Mouse (Mus musculus) right cerebral cortex, postnatal 10 days (tissue): Measurements from ENCODE around the gene Slc5a1.

Experiments used
- DNase-seq, 2 experiments: peaks; one replicate each; pipeline ENCODE4 v3.0.0; 2021; ENCODE audit warnings: low spot score in 2 of 2

Gene Slc5a1

GRCm38 (mm10) chr5:33104025-33104481 lies at the start of gene Slc5a1:
Gene Slc5a1, plus strand, starts transcription at chr5:33104219.
- DNase-seq: no peak

DNA sequence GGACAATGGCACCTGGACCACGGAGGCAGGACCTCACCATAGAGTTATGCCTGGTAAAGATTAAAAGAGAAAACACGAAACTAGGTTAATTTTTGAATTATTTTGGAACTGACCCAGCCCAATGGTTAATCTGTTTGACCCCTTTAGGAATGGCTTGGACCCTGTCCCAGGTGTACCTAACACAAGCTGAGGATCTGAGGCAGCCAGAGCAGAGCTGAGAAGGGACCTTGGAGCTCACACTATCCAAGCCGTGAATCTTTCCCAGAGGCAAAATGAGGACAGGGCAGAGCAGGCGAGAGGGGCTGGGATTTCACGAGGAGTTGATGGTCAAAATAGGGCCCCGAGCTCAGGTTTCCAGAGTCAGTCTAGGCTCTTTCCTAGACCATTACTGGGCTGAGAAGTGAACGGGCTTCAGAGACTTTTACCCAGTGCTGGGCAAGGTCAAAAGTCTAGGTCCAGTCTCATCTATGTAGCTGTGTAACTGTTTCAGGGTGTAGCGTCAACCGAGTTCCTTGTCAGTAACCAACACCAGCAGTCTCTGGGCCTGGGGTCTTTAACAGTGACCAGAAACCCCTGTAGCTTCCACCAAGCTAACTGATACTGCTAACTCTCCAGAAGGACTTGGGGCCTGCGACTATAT lies 47.8 kb upstream of the Slc5a1 start:
- no peak for DNase-seq

GRCm38 (mm10) chr5:33070071-33070470 lies 33.9 kb upstream of the Slc5a1 start:
- no peak for DNase-seq

GRCm38 (mm10) chr5:33076490-33077191 lies 27.4 kb upstream of the Slc5a1 start:
- DNase-seq: no peak

DNA sequence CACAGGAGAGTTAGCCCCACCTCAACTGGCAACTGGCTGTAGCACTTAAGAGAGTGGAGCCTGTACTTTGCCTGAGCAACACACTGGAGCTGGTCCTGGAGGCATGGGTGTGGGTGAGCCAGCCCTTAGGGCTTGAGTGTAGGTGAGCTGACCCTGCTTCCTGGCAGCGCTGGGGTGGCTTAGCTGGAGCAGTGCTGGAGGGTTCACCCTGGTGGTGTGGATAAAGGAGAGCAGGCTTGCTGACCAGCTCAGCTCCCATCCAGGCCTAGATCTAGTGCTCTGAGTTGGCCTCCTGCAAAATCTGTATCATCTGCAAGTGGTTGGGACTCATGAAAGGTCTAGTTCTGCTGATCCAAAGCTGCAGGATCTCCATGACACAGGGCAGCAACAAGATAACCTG lies 21.1 kb upstream of the Slc5a1 start:
- no peak for DNase-seq

GRCm38 (mm10) chr5:33084599-33084998 lies 19.4 kb upstream of the Slc5a1 start:
- no peak for DNase-seq

GRCm38 (mm10) chr5:33091342-33091741 lies 12.7 kb upstream of the Slc5a1 start:
- DNase-seq: no peak

- DNase-seq: no peak
Measured at GRCm38 (mm10) chr5:33095315-33095714, 8.7 kb upstream of the Slc5a1 start.

- DNase-seq: no peak
Measured at GRCm38 (mm10) chr5:33102369-33103055, 1.5 kb upstream of the Slc5a1 start.

DNA sequence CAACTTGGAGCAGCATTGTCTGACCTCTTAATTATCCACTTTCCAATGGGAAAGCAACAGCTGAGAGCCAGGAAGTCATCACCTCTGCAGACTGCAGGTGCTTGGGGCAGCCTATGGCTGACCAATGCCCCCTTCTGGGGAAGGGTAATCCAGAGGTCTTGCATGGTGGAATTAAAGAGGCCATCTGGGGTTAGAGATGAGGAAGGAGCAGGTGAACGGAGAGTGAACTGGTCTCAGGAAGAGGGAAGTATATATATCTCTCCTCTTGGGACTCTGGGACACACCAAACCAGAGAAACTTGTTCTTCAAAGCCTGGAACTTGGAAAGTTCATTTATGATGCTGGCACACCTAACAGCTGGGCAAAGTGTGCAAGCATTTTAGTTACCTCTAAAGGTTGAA lies 857 bp downstream of the Slc5a1 start:
- no peak for DNase-seq

DNA sequence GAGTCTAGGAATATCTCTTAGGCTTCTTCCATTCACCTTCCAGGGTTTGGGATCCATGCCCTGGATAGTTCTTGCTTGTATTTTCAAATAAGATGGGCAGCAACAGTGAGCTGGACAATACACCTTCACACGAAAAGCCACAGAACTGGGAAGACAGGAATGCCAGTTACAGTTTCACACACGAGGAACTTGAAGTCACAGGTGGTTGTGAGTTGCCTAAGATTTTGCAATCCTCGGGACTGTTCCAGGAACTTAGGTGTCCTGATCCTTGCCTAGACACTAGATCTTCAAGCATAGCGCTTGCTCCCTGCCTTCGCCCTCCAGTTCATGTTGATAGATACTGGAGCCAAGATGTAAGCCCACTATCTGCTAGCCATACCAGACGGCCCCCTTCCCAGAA lies 1.6 kb downstream of the Slc5a1 start:
- no peak for DNase-seq

DNA sequence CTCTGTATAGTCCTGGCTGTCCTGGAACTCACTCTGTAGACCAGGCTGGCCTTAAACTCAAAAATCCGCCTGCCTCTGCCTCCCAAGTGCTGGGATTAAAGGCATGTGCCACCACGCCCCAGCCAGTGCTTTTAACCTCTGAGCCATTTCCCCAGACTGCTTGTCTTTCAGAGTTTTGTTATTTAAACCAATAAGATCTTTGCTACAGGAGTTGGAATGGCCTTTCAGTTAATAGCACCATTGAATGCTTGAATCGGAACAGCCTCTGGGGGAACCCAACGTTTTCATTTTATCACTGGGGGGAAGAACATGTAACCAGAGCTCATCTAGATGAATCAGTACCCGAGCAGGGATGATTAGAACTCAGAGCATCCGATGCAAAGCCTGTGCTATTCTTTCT lies 3.0 kb downstream of the Slc5a1 start:
- no peak for DNase-seq

DNA sequence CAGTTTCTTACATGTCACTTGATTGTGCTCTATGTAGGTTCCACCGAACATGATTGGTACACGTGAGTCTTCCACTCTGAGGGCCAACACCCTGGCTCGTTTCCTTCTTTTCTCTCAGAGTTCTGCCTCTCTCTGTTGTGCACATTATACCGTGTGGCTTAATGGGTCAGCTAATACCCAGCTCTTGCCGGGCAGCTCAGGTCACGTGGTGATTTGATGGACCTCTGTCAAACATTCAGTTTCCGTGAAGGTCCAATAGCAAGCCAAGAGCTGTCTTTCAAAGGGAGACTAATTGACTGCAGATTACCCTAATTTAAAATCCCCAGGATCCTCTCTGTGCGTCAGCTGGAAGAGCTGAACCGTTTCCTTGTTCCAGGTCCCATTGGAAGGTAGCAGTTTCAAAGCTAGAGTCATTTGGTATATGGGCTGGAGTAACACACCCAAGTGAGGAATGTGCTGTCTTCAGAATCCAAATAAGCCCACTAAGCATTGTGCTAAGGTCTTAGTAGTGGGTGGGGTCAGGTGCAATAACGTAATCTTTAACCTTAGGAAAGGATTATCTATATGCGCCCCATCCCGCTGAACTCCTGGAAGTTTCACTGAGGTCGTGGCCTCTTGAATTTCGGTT lies 3.9 kb downstream of the Slc5a1 start:
- DNase-seq: no peak

- DNase-seq: no peak
Measured at GRCm38 (mm10) chr5:33121871-33122315, 17.9 kb downstream of the Slc5a1 start.

DNA sequence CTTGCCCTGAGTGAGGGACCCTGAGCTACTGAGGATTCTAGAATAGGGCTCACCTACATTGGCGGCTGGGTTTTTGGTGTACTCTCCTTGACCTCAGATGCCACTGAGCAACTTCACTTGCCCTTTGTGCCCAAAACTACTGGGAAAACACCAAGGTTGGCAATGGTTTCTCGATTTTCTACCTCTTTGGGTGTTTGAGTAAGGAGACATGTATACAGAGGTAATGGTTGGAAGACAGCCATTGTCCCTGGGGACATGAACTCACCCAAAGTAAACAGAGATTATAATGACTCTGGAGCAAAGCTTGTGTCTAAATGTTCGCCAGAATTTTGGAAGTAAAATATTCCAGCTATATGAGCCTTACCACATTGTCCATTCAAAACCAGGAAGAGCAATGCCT lies 19.6 kb downstream of the Slc5a1 start:
- no peak for DNase-seq

GRCm38 (mm10) chr5:33125318-33125717 lies 21.3 kb downstream of the Slc5a1 start:
- DNase-seq: no peak

- DNase-seq: no peak
Measured at GRCm38 (mm10) chr5:33134132-33134531, 30.1 kb downstream of the Slc5a1 start.

- DNase-seq: no peak
Measured at GRCm38 (mm10) chr5:33135611-33136010, 31.6 kb downstream of the Slc5a1 start.

DNA sequence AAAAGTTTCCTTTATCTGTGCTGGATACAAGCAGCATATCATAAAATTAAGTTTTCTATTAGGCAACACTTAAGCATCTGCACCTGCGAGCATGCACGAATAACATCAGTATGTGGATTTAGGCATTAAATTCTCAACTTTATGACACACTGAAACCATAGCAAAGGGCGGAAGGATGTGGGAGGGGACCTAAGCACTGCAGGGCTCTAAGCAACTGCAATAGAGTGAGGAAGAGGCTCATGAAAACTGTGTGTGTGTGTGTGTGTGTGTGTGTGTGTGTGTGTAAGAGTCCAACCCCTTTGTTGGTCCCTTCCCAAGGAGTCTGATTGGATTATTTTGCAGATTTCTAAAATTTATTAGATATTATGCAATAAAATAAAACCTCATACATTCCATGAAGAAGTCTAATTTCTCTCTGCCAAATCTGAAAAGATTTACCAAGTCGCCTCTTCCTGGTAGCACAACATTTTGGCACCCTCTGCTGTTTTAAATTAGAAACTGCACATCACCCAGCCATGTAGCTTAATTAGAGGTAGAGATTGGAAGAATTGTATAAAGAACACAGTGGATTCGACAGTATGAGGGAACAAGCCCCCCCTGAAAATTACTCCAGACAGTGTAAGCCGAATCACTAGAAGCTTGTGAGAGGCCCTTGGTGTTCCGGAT lies 38.9 kb downstream of the Slc5a1 start:
- DNase-seq: peak; percentile 65 to 66

DNA sequence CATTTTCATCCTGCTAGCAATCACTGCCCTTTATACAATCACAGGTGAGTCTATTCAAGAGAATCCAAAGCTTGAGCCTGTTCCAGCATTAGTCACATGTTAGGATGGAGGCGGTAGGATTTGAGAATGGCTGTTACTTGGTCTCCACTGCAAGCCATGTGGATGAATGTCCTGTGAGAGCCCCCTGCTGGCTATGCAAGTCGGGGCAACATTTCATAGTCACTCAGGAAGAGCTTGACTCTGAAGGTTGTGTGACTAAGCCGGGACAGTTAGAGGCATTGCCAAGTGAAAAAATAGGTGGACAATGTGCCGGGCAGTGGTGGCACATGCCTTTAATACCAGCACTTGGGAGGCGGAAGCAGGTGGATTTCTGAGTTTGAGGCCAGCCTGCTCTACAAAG lies 40.0 kb downstream of the Slc5a1 start:
- DNase-seq: no peak

GRCm38 (mm10) chr5:33146837-33147236 lies 42.8 kb downstream of the Slc5a1 start:
- DNase-seq: no peak

DNA sequence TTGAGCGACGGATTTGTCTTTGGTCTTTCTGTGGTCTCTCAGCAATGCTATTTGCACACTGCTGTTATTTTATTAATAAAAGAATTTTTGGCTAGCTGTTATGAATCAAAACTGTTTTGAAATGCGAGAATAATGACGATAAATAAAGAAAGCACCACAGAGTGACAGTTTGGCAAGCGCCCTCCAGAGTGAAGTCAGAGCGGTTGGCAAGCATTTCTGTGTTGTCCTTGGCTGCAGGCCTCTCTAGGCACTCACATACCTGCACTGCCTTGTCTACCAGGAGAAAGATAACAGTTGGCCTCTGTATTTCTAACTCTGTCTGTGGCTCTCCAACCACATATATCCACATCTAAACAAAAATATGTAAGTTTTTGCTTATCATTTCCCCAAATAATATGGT lies 43.7 kb downstream of the Slc5a1 start:
- DNase-seq: no peak
